Mouse (Mus musculus): ENCODE measurements around the gene Nrcam.

The Nrcam gene

GRCm38 (mm10) chr12:44357881-44358280 lies 29.2 kb downstream of the Nrcam start:
- DNase-seq (ENCODE audit: low spot score in 2 of 2) = no peak

- no peak for DNase-seq (ENCODE audit: low spot score in 2 of 2)
Measured at GRCm38 (mm10) chr12:44371076-44371710, 42.5 kb downstream of the Nrcam start.

GRCm38 (mm10) chr12:44375956-44376355 lies 47.3 kb downstream of the Nrcam start:
- DNase-seq (ENCODE audit: low spot score in 2 of 2) = no peak

GRCm38 (mm10) chr12:44378431-44379161 lies 49.9 kb downstream of the Nrcam start:
- no peak for DNase-seq (ENCODE audit: low spot score in 2 of 2)

GRCm38 (mm10) chr12:44380805-44381204 lies 52.1 kb downstream of the Nrcam start:
- peak; percentile 75 to 90 for DNase-seq (ENCODE audit: low spot score in 2 of 2)

GRCm38 (mm10) chr12:44386398-44386797 lies 57.7 kb downstream of the Nrcam start:
- DNase-seq (ENCODE audit: low spot score in 2 of 2) = no peak

GRCm38 (mm10) chr12:44388220-44388619 lies 59.5 kb downstream of the Nrcam start:
- DNase-seq (ENCODE audit: low spot score in 2 of 2) = no peak

- DNase-seq (ENCODE audit: low spot score in 2 of 2) = no peak
Measured at GRCm38 (mm10) chr12:44390391-44391137, 61.9 kb downstream of the Nrcam start.

GRCm38 (mm10) chr12:44394901-44395300 lies 66.2 kb downstream of the Nrcam start:
- DNase-seq (ENCODE audit: low spot score in 2 of 2) = no peak

- DNase-seq (ENCODE audit: low spot score in 2 of 2) = peak in 1 of 2 experiments; percentile 44
Measured at GRCm38 (mm10) chr12:44397782-44398181, 69.1 kb downstream of the Nrcam start.

- no peak for DNase-seq (ENCODE audit: low spot score in 2 of 2)
Measured at GRCm38 (mm10) chr12:44402134-44402533, 73.4 kb downstream of the Nrcam start.

- DNase-seq (ENCODE audit: low spot score in 2 of 2) = no peak
Measured at GRCm38 (mm10) chr12:44403270-44403669, 74.6 kb downstream of the Nrcam start.

GRCm38 (mm10) chr12:44403731-44404424 lies 75.2 kb downstream of the Nrcam start:
- DNase-seq (ENCODE audit: low spot score in 2 of 2) = no peak

GRCm38 (mm10) chr12:44409786-44410185 lies 81.1 kb downstream of the Nrcam start:
- DNase-seq (ENCODE audit: low spot score in 2 of 2) = peak; percentile 46 to 93

GRCm38 (mm10) chr12:44411031-44411430 lies 82.3 kb downstream of the Nrcam start:
- no peak for DNase-seq (ENCODE audit: low spot score in 2 of 2)

GRCm38 (mm10) chr12:44422154-44422866 lies 93.6 kb downstream of the Nrcam start:
- no peak for DNase-seq (ENCODE audit: low spot score in 2 of 2)

- no peak for DNase-seq (ENCODE audit: low spot score in 2 of 2)
Measured at GRCm38 (mm10) chr12:44422867-44423255, 94.2 kb downstream of the Nrcam start.

- no peak for DNase-seq (ENCODE audit: low spot score in 2 of 2)
Measured at GRCm38 (mm10) chr12:44424011-44424410, 95.3 kb downstream of the Nrcam start.

- no peak for DNase-seq (ENCODE audit: low spot score in 2 of 2)
Measured at GRCm38 (mm10) chr12:44425040-44425439, 96.4 kb downstream of the Nrcam start.

GRCm38 (mm10) chr12:44430335-44430734 lies 101.7 kb downstream of the Nrcam start:
- no peak for DNase-seq (ENCODE audit: low spot score in 2 of 2)

GRCm38 (mm10) chr12:44430996-44431395 lies 102.3 kb downstream of the Nrcam start:
- DNase-seq (ENCODE audit: low spot score in 2 of 2) = peak; percentile 67 to 81

All from frontal cortex, postnatal 36 days (tissue).